Mouse (Mus musculus): ENCODE results near the gene Mrpl11.
"Not testable (repeated sequence)": the region's sequence is repeated elsewhere in the genome, so short reads cannot be mapped to it uniquely, and the experiment has no call there.

The Mrpl11 gene

GRCm38 (mm10) chr19:4961928-4962601 is at the start of gene Mrpl11:
Gene Mrpl11 (plus strand): TSS chr19:4962147.
- DNase-seq (ENCODE audit: extremely low spot score): peak; percentile 93

GRCm38 (mm10) chr19:4915924-4916603 is 45.9 kb upstream of the Mrpl11 start:
- no peak for DNase-seq (ENCODE audit: extremely low spot score)

GRCm38 (mm10) chr19:4916827-4917226 is 45.1 kb upstream of the Mrpl11 start:
- DNase-seq (ENCODE audit: extremely low spot score): no peak

DNA sequence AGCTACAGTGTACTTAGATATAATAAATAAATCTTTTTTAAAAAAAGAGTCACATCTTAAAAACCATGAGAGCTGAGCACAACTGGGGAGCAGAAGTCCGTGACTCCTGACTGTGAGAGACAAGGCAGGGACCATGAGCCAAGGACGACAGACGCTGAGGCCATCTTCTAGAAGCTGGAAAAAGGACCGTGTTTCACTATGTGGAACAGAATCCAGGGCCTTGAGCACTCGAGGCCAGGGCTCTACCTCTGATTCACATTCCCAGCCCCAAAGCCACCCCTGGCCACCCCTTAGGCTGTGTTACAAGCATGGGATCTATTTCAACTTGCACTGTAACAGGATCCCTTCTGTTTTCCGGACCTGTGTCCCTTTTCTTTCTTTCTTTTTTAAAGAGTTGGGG is 42.3 kb upstream of the Mrpl11 start:
- DNase-seq (ENCODE audit: extremely low spot score): no peak

DNA sequence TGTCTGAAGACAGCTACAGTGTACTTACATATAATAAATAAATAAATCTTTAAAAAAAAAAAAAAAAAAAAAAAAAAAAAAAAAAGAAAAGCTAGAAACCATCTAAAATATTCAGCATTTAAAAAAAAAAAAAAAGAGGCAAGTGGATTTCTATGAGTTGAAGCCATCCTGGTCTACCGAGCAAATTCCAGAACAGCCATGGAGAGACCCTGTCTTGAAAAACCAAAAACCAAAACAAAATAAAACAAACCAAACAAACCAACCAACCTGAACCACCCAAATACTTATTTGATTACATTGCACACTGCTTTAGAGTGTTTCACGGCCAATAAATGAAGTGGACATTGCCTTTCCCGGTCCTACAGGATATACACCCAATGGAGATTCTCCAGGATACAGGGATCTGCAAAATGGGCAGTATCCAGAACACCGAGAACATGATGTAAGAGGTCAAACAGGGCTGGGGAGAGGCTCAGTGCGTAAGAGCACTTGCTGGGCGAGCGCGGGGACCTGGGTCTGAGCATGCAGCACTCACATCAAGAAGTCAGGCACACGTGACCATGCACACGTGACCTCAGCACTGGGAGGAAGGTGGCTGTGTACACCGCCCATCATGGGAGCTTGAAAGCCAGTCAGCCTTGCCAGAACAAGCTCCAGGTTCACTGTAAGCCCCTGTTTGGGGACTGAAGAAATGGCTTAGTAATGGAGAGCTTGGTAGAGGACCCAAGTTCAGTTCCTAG is 36.7 kb upstream of the Mrpl11 start:
- DNase-seq (ENCODE audit: extremely low spot score): no peak

DNA sequence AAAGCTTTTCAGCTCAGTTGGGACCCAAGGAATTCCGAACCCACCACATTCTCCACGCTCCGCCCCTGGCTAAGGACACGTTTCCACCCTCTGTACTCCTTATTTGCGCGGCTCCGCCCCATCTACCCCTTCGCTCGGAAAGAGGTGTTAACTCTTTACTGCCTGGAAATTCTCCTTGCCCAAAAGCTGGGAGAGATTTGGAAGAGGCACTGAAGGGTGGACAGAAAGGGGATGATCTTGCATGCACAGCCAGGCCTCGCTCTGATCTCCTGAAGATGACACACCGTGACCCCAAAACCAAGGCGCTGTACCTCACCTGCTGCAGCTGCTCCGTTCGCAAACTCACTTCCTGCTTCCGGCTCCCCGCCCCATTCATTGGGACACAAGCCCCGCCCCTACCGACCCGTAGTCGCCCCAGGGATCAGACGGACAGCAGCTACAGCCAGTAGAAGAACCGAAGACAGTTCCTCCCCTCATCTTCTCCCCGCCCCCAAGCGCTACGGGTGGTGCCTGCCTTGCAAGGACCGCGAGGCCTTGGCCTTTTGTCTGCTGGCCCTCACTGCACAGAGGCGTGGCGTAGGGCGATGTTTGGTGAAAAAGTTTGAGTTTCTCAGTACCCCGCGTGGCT is 33.9 kb upstream of the Mrpl11 start, which contains the start of gene Dpp3:
TSS of gene Dpp3 (minus strand) at position 384 of the 628 bp plus-strand sequence.
- peak; percentile 100 for DNase-seq (ENCODE audit: extremely low spot score)

DNA sequence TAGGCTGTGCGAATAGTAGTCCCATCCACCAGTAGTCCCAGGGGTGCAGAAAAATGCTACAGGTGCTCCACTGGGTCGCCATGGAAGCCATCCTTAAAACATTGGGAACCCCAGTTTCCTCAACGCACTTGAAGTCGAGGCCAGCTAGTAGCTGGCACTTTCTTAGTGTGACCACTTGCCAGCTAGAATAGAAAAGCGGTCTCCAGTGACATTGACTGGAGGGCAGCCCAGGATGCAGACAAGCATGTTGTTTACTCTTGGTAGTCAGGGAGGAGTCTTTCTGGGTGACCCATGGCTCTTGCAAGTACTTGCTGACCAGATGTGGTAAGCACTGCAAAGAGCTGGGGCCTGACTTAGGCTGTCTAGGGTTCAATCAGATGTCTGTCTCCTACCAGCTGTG is 33.2 kb upstream of the Mrpl11 start:
- no peak for DNase-seq (ENCODE audit: extremely low spot score)

DNA sequence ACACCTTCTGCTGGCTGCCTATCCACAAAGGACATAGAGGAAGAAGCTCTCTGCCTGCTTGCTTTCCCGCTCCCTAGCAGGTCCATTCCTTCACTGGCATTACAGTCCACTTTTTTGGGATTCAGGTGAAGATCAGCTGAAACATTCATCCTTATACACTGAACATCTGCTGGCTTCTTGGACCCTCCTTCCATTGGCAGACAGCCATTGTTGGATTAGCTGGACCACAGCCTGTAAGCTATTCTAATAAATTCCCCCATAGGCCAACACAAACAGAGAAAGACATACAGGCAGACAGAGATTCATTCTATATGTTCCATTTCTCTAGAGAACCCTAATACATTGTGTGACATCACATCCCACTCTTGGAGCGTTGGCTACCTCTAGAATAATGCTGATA is 25.1 kb upstream of the Mrpl11 start:
- no peak for DNase-seq (ENCODE audit: extremely low spot score)

GRCm38 (mm10) chr19:4937444-4938310 is 24.3 kb upstream of the Mrpl11 start:
- DNase-seq (ENCODE audit: extremely low spot score): no peak

GRCm38 (mm10) chr19:4942551-4943252 is 19.2 kb upstream of the Mrpl11 start, which contains the start of gene Peli3:
Gene Peli3 (minus strand): TSS chr19:4943127.
- peak; percentile 94 for DNase-seq (ENCODE audit: extremely low spot score)

- no peak for DNase-seq (ENCODE audit: extremely low spot score)
Observed at GRCm38 (mm10) chr19:4943253-4943588, 18.7 kb upstream of the Mrpl11 start.

GRCm38 (mm10) chr19:4945540-4945939 is 16.4 kb upstream of the Mrpl11 start:
- DNase-seq (ENCODE audit: extremely low spot score): no peak

GRCm38 (mm10) chr19:4948641-4949040 is 13.3 kb upstream of the Mrpl11 start:
- not testable (repeated sequence) for DNase-seq (ENCODE audit: extremely low spot score)

GRCm38 (mm10) chr19:4968236-4968635 is 6.3 kb downstream of the Mrpl11 start:
- no peak for DNase-seq (ENCODE audit: extremely low spot score)

- DNase-seq (ENCODE audit: extremely low spot score): peak; percentile 51
Observed at GRCm38 (mm10) chr19:4981767-4982166, 19.8 kb downstream of the Mrpl11 start.

- peak; percentile 92 for DNase-seq (ENCODE audit: extremely low spot score)
Observed at GRCm38 (mm10) chr19:4989013-4989412, 27.1 kb downstream of the Mrpl11 start.

- no peak for DNase-seq (ENCODE audit: extremely low spot score)
Observed at GRCm38 (mm10) chr19:4989434-4990255, 27.7 kb downstream of the Mrpl11 start.

DNA sequence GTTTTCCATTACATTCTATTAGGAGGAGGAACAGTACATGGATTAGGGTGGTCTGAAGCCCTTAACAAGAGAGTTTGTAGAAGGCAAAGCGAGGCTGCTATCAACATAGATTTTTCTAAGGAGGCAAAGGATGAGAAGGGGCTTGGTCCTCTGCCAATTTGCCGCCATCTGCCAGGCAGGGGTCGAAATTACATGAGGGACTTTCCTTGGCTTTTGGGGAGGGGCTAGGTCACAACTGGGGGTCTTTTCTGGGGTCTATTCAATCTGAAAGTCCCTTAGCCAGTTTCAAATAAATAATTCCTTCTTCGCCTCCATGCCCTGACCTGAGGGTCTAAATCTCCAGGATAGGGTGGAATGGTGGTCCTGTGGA is 28.3 kb downstream of the Mrpl11 start, which contains the start of gene Npas4:
TSS of gene Npas4 (minus strand) at position 61 of the 370 bp plus-strand sequence.
- no peak for DNase-seq (ENCODE audit: extremely low spot score)

DNA sequence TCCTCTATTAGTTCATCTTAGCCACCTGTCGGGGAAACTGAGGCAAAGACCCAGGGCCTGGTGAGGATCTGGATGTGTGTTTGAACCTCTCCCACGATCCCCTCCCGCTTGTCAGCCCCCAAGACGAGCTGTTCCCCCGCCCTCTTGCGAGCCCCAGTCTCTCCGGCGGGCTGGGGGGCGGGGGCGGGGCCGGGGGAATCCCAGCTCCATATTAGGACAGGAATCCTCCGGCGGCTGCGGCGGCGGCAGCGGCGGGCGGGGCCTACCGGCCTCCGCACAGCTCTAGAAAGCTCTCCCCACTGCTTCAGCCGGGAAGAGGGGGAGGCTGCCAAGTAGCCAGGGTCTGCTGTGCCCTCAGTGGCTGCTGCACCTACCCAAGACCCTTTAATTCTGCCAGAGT is 28.8 kb downstream of the Mrpl11 start:
- DNase-seq (ENCODE audit: extremely low spot score): no peak

DNA sequence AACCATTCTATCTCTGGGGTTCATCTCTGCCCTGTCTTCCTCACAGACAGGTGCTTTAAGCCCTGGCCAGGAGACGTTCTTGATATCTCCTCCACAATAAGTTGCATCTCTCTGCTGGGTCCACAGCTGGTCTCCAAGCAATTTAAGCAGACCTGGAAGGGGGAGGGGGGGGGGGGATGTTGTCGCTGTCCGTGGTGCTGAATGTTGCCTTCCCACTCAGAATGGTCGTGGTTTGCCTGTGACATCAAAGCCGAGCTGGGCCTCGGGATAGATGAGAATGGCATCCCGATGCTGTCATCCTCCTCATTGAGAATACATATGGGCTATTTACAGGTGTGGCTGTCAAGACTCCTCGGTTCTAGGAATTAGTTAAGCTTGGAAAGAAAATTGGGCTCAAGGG is 30.4 kb downstream of the Mrpl11 start:
- peak; percentile 34 for DNase-seq (ENCODE audit: extremely low spot score)

All from embryo, embryonic 9.5 days (tissue).